Mouse (Mus musculus): Measurements from ENCODE around the gene Rela.

GRCm38 (mm10) chr19:5687738-5688137, 50.5 kb downstream of the Rela start:
- TF ChIP-seq CTCF (IDR thresholded peaks at IDR 0.05; ENCODE audit: borderline replicate concordance, insufficient read depth, low read length), result no peak
- no peak for TF ChIP-seq POLR2A (IDR thresholded peaks at IDR 0.05; ENCODE audit: low read depth, low read length)

Measured in embryonic fibroblast, embryonic 13.5 days (primary cell).